Mouse (Mus musculus): ENCODE results near the gene Rufy2. TPM values are rescaled to one million over a fixed set of nuclear protein-coding genes. Genes with fewer than 3 reads are reported as not detected.

The Rufy2 gene
- polyA plus RNA-seq, 1 experiment from 2014 or later: 73.0 TPM

- Histone ChIP-seq H3K4me3 (replicated peaks; ENCODE audit: low read length) (no peak overlapping the region), H3K27ac (ENCODE audit: low read length) (no peak overlapping the region), H3K36me3 (ENCODE audit: control insufficient read depth, insufficient read depth) (peaks cover 59% of the 10 kb centered on the region), H3K4me1 (replicated peaks; ENCODE audit: control insufficient read depth, insufficient read depth, low read length) (no peaks in the 10 kb centered on the region), H3K9ac (replicated peaks; ENCODE audit: low read depth, low read length) (no peak overlapping the region), H3K4me2 (ENCODE audit: low read length) (no peak overlapping the region), H3K9me3 (ENCODE audit: control insufficient read depth, low read length) (no peaks in the 10 kb centered on the region), H3K27me3 (replicated peaks; ENCODE audit: control insufficient read depth, insufficient read depth, low read length) (no peaks in the 10 kb centered on the region)
- WGBS: 85% methylated on average over 4 of the region's 4 CpGs
- ATAC-seq: no peak
Observed at GRCm38 (mm10) chr10:63010268-63010667, 30.2 kb downstream of the Rufy2 start.

GRCm38 (mm10) chr10:63011556-63011955 lies 31.5 kb downstream of the Rufy2 start:
- no peaks in the 10 kb centered on the region for H3K4me1 ChIP-seq (replicated peaks; ENCODE audit: control insufficient read depth, insufficient read depth, low read length)
- H3K4me2 ChIP-seq (ENCODE audit: low read length): no peak overlapping the region
- ATAC-seq: no peak
- WGBS: 85% methylated on average over 6 of the region's 6 CpGs
- no peak overlapping the region for H3K27ac ChIP-seq (ENCODE audit: low read length)
- peaks cover 62% of the 10 kb centered on the region for H3K36me3 ChIP-seq (ENCODE audit: control insufficient read depth, insufficient read depth)
- H3K27me3 ChIP-seq (replicated peaks; ENCODE audit: control insufficient read depth, insufficient read depth, low read length): no peaks in the 10 kb centered on the region
- H3K9ac ChIP-seq (replicated peaks; ENCODE audit: low read depth, low read length): no peak overlapping the region
- H3K9me3 ChIP-seq (ENCODE audit: control insufficient read depth, low read length): no peaks in the 10 kb centered on the region
- no peak overlapping the region for H3K4me3 ChIP-seq (replicated peaks; ENCODE audit: low read length)

GRCm38 (mm10) chr10:63013476-63013875 lies 33.5 kb downstream of the Rufy2 start:
- H3K4me2 ChIP-seq (ENCODE audit: low read length): no peak overlapping the region
- WGBS: 57% methylated on average over 3 of the region's 3 CpGs
- H3K4me3 ChIP-seq (replicated peaks; ENCODE audit: low read length): no peak overlapping the region
- H3K4me1 ChIP-seq (replicated peaks; ENCODE audit: control insufficient read depth, insufficient read depth, low read length): peaks cover 3% of the 10 kb centered on the region
- ATAC-seq: no peak
- no peak overlapping the region for H3K27ac ChIP-seq (ENCODE audit: low read length)
- H3K9ac ChIP-seq (replicated peaks; ENCODE audit: low read depth, low read length): no peak overlapping the region
- no peaks in the 10 kb centered on the region for H3K27me3 ChIP-seq (replicated peaks; ENCODE audit: control insufficient read depth, insufficient read depth, low read length)
- peaks cover 58% of the 10 kb centered on the region for H3K36me3 ChIP-seq (ENCODE audit: control insufficient read depth, insufficient read depth)
- H3K9me3 ChIP-seq (ENCODE audit: control insufficient read depth, low read length): no peaks in the 10 kb centered on the region

GRCm38 (mm10) chr10:63014168-63014567 lies 34.1 kb downstream of the Rufy2 start:
- Histone ChIP-seq H3K4me1 (replicated peaks; ENCODE audit: control insufficient read depth, insufficient read depth, low read length) (peaks cover 6% of the 10 kb centered on the region), H3K9me3 (ENCODE audit: control insufficient read depth, low read length) (no peaks in the 10 kb centered on the region), H3K27ac (ENCODE audit: low read length) (no peak overlapping the region), H3K4me3 (replicated peaks; ENCODE audit: low read length) (no peak overlapping the region), H3K27me3 (replicated peaks; ENCODE audit: control insufficient read depth, insufficient read depth, low read length) (no peaks in the 10 kb centered on the region), H3K9ac (replicated peaks; ENCODE audit: low read depth, low read length) (no peak overlapping the region), H3K36me3 (ENCODE audit: control insufficient read depth, insufficient read depth) (peaks cover 55% of the 10 kb centered on the region), H3K4me2 (ENCODE audit: low read length) (no peak overlapping the region)
- ATAC-seq: no peak
- WGBS: 77% methylated on average over 9 of the region's 9 CpGs

GRCm38 (mm10) chr10:63019304-63019703 lies 39.3 kb downstream of the Rufy2 start:
- no peak overlapping the region for H3K9ac ChIP-seq (replicated peaks; ENCODE audit: low read depth, low read length)
- H3K4me2 ChIP-seq (ENCODE audit: low read length): no peak overlapping the region
- H3K36me3 ChIP-seq (ENCODE audit: control insufficient read depth, insufficient read depth): peaks cover 21% of the 10 kb centered on the region
- no peaks in the 10 kb centered on the region for H3K27me3 ChIP-seq (replicated peaks; ENCODE audit: control insufficient read depth, insufficient read depth, low read length)
- no peaks in the 10 kb centered on the region for H3K9me3 ChIP-seq (ENCODE audit: control insufficient read depth, low read length)
- H3K27ac ChIP-seq (ENCODE audit: low read length): no peak overlapping the region
- H3K4me1 ChIP-seq (replicated peaks; ENCODE audit: control insufficient read depth, insufficient read depth, low read length): peaks cover 28% of the 10 kb centered on the region
- H3K4me3 ChIP-seq (replicated peaks; ENCODE audit: low read length): no peak overlapping the region
- ATAC-seq: no peak
- WGBS: 74% methylated on average over 6 of the region's 6 CpGs

- WGBS: 26% methylated on average over 4 of the region's 4 CpGs
- H3K36me3 ChIP-seq (ENCODE audit: control insufficient read depth, insufficient read depth): peaks cover 7% of the 10 kb centered on the region; the same call in 1 of the 2 replicates
- H3K9ac ChIP-seq (replicated peaks; ENCODE audit: low read depth, low read length): peak overlapping the region; percentile 99
- H3K9me3 ChIP-seq (ENCODE audit: control insufficient read depth, low read length): no peaks in the 10 kb centered on the region
- ATAC-seq: no peak
- no peak overlapping the region for H3K27ac ChIP-seq (ENCODE audit: low read length)
- H3K4me2 ChIP-seq (ENCODE audit: low read length): peak overlapping the region; percentile 78
- no peaks in the 10 kb centered on the region for H3K27me3 ChIP-seq (replicated peaks; ENCODE audit: control insufficient read depth, insufficient read depth, low read length)
- peak overlapping the region; percentile 89 for H3K4me3 ChIP-seq (replicated peaks; ENCODE audit: low read length)
- peaks cover 46% of the 10 kb centered on the region for H3K4me1 ChIP-seq (replicated peaks; ENCODE audit: control insufficient read depth, insufficient read depth, low read length)
Observed at GRCm38 (mm10) chr10:63021702-63022101, 41.7 kb downstream of the Rufy2 start.

GRCm38 (mm10) chr10:63022541-63023120 lies 42.6 kb downstream of the Rufy2 start:
- Histone ChIP-seq H3K9me3 (ENCODE audit: control insufficient read depth, low read length) (no peaks in the 10 kb centered on the region), H3K27me3 (replicated peaks; ENCODE audit: control insufficient read depth, insufficient read depth, low read length) (no peaks in the 10 kb centered on the region), H3K4me1 (replicated peaks; ENCODE audit: control insufficient read depth, insufficient read depth, low read length) (peaks cover 50% of the 10 kb centered on the region), H3K27ac (ENCODE audit: low read length) (peak overlapping the region; percentile 100), H3K4me3 (replicated peaks; ENCODE audit: low read length) (peak overlapping the region; percentile 89), H3K9ac (replicated peaks; ENCODE audit: low read depth, low read length) (peak overlapping the region; percentile 99), H3K36me3 (ENCODE audit: control insufficient read depth, insufficient read depth) (no peaks in the 10 kb centered on the region), H3K4me2 (ENCODE audit: low read length) (peak overlapping the region; percentile 78)
- WGBS: under 1% methylated on average over 27 of the region's 27 CpGs
- ATAC-seq: no peak

- Histone ChIP-seq H3K9ac (replicated peaks; ENCODE audit: low read depth, low read length) (peak overlapping the region; percentile 99), H3K36me3 (ENCODE audit: control insufficient read depth, insufficient read depth) (no peaks in the 10 kb centered on the region), H3K9me3 (ENCODE audit: control insufficient read depth, low read length) (no peaks in the 10 kb centered on the region), H3K4me2 (ENCODE audit: low read length) (peak overlapping the region; percentile 78), H3K27ac (ENCODE audit: low read length) (peak overlapping the region; percentile 100), H3K4me3 (replicated peaks; ENCODE audit: low read length) (peak overlapping the region; percentile 89), H3K27me3 (replicated peaks; ENCODE audit: control insufficient read depth, insufficient read depth, low read length) (no peaks in the 10 kb centered on the region), H3K4me1 (replicated peaks; ENCODE audit: control insufficient read depth, insufficient read depth, low read length) (peaks cover 50% of the 10 kb centered on the region)
- under 1% methylated on average over 64 of the region's 68 CpGs for WGBS
- ATAC-seq: peak; percentile 29
Observed at GRCm38 (mm10) chr10:63023121-63023748, 43.2 kb downstream of the Rufy2 start.

GRCm38 (mm10) chr10:63023749-63024579 lies 43.9 kb downstream of the Rufy2 start, which contains the start of the genes Hnrnph3 and Pbld2:
Hnrnph3 (minus strand) TSS chr10:63024217.
Pbld2 (plus strand) TSS chr10:63024315.
- H3K27ac ChIP-seq (ENCODE audit: low read length): peak within 1 kb of the TSS; percentile 100

More at GRCm38 (mm10) chr10:63023749-63024579, 43.9 kb downstream of the Rufy2 start, which contains the start of the genes Hnrnph3 and Pbld2:
- H3K4me3 ChIP-seq (replicated peaks; ENCODE audit: low read length): peak within 1 kb of the TSS; percentile 89
- ATAC-seq: peak; percentile 92
- no peaks in the 10 kb centered on the region for H3K27me3 ChIP-seq (replicated peaks; ENCODE audit: control insufficient read depth, insufficient read depth, low read length)
- peaks cover 46% of the 10 kb centered on the region for H3K4me1 ChIP-seq (replicated peaks; ENCODE audit: control insufficient read depth, insufficient read depth, low read length)
- peak within 1 kb of the TSS; percentile 81 for H3K4me2 ChIP-seq (ENCODE audit: low read length)
- no peaks in the 10 kb centered on the region for H3K9me3 ChIP-seq (ENCODE audit: control insufficient read depth, low read length)
- peak within 1 kb of the TSS; percentile 99 for H3K9ac ChIP-seq (replicated peaks; ENCODE audit: low read depth, low read length)
- WGBS: under 1% methylated on average over 53 of the region's 69 CpGs
- H3K36me3 ChIP-seq (ENCODE audit: control insufficient read depth, insufficient read depth): no peaks in the 10 kb centered on the region

Measured in forebrain, embryonic 16.5 days (tissue).